Mouse (Mus musculus) CH12.LX (cell line): Measurements from ENCODE around the gene Lbx2. TPM values are rescaled to one million over a fixed set of nuclear protein-coding genes. Genes with fewer than 3 reads are reported as not detected.
A peak's percentile ranks its signal among the peaks of the same experiment; 100 is the strongest.

Experiments used
- DNase-seq: peaks from one replicate; pipeline ENCODE4 v3.0.0-alpha.2; 2013; ENCODE audit errors: extremely low read depth
- H3K27ac ChIP-seq: 2 replicates; pipeline ENCODE4 v1.5.1; 2012; ENCODE audit warnings: low read depth, mild to moderate bottlenecking, control low read depth, moderate library complexity; ENCODE audit not compliant: insufficient read depth
- H3K27me3 ChIP-seq: replicated peaks from 2 replicates; pipeline ENCODE3; 2012; ENCODE audit warnings: inconsistent platforms
- H3K36me3 ChIP-seq, 2 experiments: replicated peaks in 1 of 2; 2 replicates each; pipeline versions ENCODE3 to v1.6.1; 2012; ENCODE audit warnings: inconsistent platforms in 1 of 2, low read length in 1 of 2, mild to moderate bottlenecking in 1 of 2, mixed read lengths in 1 of 2, moderate library complexity in 1 of 2; ENCODE audit not compliant: control insufficient read depth in 1 of 2, insufficient read depth in 1 of 2
- H3K4me1 ChIP-seq, 2 experiments: 2 replicates each; pipeline ENCODE4 v1.6.1; 2012; ENCODE audit warnings: inconsistent platforms in 1 of 2, moderate library complexity in 1 of 2; ENCODE audit not compliant: insufficient read depth in 2 of 2, control insufficient read depth in 1 of 2
- H3K4me2 ChIP-seq: 2 replicates; pipeline ENCODE4 v1.6.1; 2012; ENCODE audit warnings: low read depth, mild to moderate bottlenecking, control low read depth; ENCODE audit not compliant: poor library complexity, insufficient read depth, severe bottlenecking
- H3K4me3 ChIP-seq, 3 experiments: fragments of 150-350 bp in 1 of 3; sonication (generic) in 1 of 3; replicated peaks in 1 of 3; 2 replicates each; pipeline versions ENCODE3 to v1.5.1; 2011 to 2012; ENCODE audit warnings: low read depth in 2 of 3, low read length in 2 of 3, mild to moderate bottlenecking in 2 of 3, moderate library complexity in 2 of 3, control low read depth in 1 of 3, improper control_type of control experiment in 1 of 3, inconsistent platforms in 1 of 3, mixed read lengths in 1 of 3; ENCODE audit not compliant: poor library complexity in 1 of 3
- H3K79me2 ChIP-seq: replicated peaks from 2 replicates; pipeline ENCODE4 v1.6.1; 2012; ENCODE audit warnings: mild to moderate bottlenecking, moderate library complexity; ENCODE audit not compliant: control insufficient read depth, poor library complexity, insufficient read depth, severe bottlenecking; ENCODE audit errors: extremely low read depth
- H3K9ac ChIP-seq: 2 replicates; pipeline ENCODE4 v1.6.1; 2012; ENCODE audit warnings: low read depth, mild to moderate bottlenecking, control low read depth, moderate library complexity; ENCODE audit not compliant: insufficient read depth
- H3K9me3 ChIP-seq: replicated peaks from 2 replicates; pipeline ENCODE3; 2012; ENCODE audit warnings: low read length, inconsistent platforms, mixed read lengths
- BHLHE40 ChIP-seq: IDR thresholded peaks from 2 replicates; pipeline ENCODE4 v1.6.1; 2011; ENCODE audit warnings: mild to moderate bottlenecking, low read depth, low read length, improper control_type of control experiment
- CHD1 ChIP-seq: IDR thresholded peaks from 2 replicates; pipeline ENCODE4 v1.6.1; 2012; ENCODE audit warnings: low read depth, low read length, improper control_type of control experiment, inconsistent platforms
- CHD2 ChIP-seq: IDR thresholded peaks from 2 replicates; pipeline ENCODE4 v1.6.1; 2011; ENCODE audit warnings: low read length, improper control_type of control experiment
- ELF1 ChIP-seq: IDR thresholded peaks from 2 replicates; pipeline ENCODE4 v1.6.1; 2014; ENCODE audit warnings: low read depth, mild to moderate bottlenecking, inconsistent platforms, low read length, improper control_type of control experiment
- EP300 ChIP-seq: IDR thresholded peaks from 2 replicates; pipeline ENCODE4 v1.6.1; 2011; ENCODE audit warnings: low read length, improper control_type of control experiment
- ETS1 ChIP-seq: conservative IDR thresholded peaks from 2 replicates; pipeline ENCODE4 v1.6.1; 2012; ENCODE audit warnings: low read depth, mild to moderate bottlenecking, inconsistent platforms, low read length, improper control_type of control experiment, moderate library complexity
- GABPA ChIP-seq: IDR thresholded peaks from 2 replicates; pipeline ENCODE4 v1.6.1; 2012; ENCODE audit warnings: low read depth, low read length, improper control_type of control experiment, inconsistent platforms; ENCODE audit not compliant: insufficient replicate concordance
- HCFC1 ChIP-seq: IDR thresholded peaks from 2 replicates; pipeline ENCODE4 v1.6.1; 2012; ENCODE audit warnings: low read depth, mild to moderate bottlenecking, inconsistent platforms, low read length, improper control_type of control experiment
- IRF4 ChIP-seq: IDR thresholded peaks from 2 replicates; pipeline ENCODE4 v1.6.1; 2014; ENCODE audit warnings: low read depth, mild to moderate bottlenecking, inconsistent platforms, low read length, improper control_type of control experiment
- JUN ChIP-seq: IDR thresholded peaks from 2 replicates; pipeline ENCODE4 v1.6.1; 2011; ENCODE audit warnings: low read depth, mild to moderate bottlenecking, low read length, improper control_type of control experiment, moderate library complexity; ENCODE audit not compliant: insufficient read depth
- JUND ChIP-seq: conservative IDR thresholded peaks from 2 replicates; pipeline ENCODE4 v1.6.1; 2011; ENCODE audit warnings: low read depth, low read length, improper control_type of control experiment
- MAX ChIP-seq: IDR thresholded peaks from 2 replicates; pipeline ENCODE4 v1.6.1; 2011; ENCODE audit warnings: low read length, improper control_type of control experiment
- MAZ ChIP-seq: IDR thresholded peaks from 2 replicates; pipeline ENCODE4 v1.6.1; 2012; ENCODE audit warnings: low read depth, mild to moderate bottlenecking, inconsistent platforms, low read length, improper control_type of control experiment, moderate library complexity
- MXI1 ChIP-seq: IDR thresholded peaks from 2 replicates; pipeline ENCODE4 v1.6.1; 2011; ENCODE audit warnings: mild to moderate bottlenecking, low read depth, low read length, improper control_type of control experiment
- NELFE ChIP-seq: IDR thresholded peaks from 2 replicates; pipeline ENCODE4 v1.6.1; 2011; ENCODE audit warnings: low read depth, low read length, improper control_type of control experiment
- NRF1 ChIP-seq: IDR thresholded peaks from 2 replicates; pipeline ENCODE4 v1.6.1; 2014; ENCODE audit warnings: low read depth, mild to moderate bottlenecking, inconsistent platforms, low read length, improper control_type of control experiment, moderate library complexity
- PAX5 ChIP-seq: IDR thresholded peaks from 2 replicates; pipeline ENCODE4 v1.6.1; 2012; ENCODE audit warnings: low read length, inconsistent platforms, mixed read lengths
- POLR2A ChIP-seq: IDR thresholded peaks from 2 replicates; pipeline ENCODE4 v1.6.1; 2011; ENCODE audit warnings: low read depth, mild to moderate bottlenecking, improper control_type of control experiment, low read length
- SIN3A ChIP-seq: IDR thresholded peaks from 2 replicates; pipeline ENCODE4 v1.6.1; 2012; ENCODE audit warnings: low read length, improper control_type of control experiment, inconsistent platforms
- TBP ChIP-seq: conservative IDR thresholded peaks from 2 replicates; pipeline ENCODE4 v1.6.1; 2011; ENCODE audit warnings: low read depth, low read length, improper control_type of control experiment
- UBTF ChIP-seq: IDR thresholded peaks from 2 replicates; pipeline ENCODE4 v1.6.1; 2012; ENCODE audit warnings: low read depth, mild to moderate bottlenecking, inconsistent platforms, low read length, improper control_type of control experiment, moderate library complexity
- ZC3H11A ChIP-seq: IDR thresholded peaks from 2 replicates; pipeline ENCODE4 v1.6.1; 2012; ENCODE audit warnings: low read depth, mild to moderate bottlenecking, inconsistent platforms, low read length, improper control_type of control experiment
- ZNF384 ChIP-seq: IDR thresholded peaks from 2 replicates; pipeline ENCODE4 v1.6.1; 2012; ENCODE audit warnings: low read depth, low read length, improper control_type of control experiment, inconsistent platforms
- dilution Hi-C: fragments of 300-500 bp; cut with MboI; formaldehyde crosslinking; loops from 2 replicates; pipeline ENCODE4 v1.14.3; 2020; ENCODE audit warnings: low sequenced_read_pairs; ENCODE audit not compliant: extremely low pct_unique_long_range_greater_than_20kb, extremely low pct_ligation_motif_present
- in situ Hi-C: fragments of 300-500 bp; cut with MboI; formaldehyde crosslinking; loops from 3 replicates; pipeline ENCODE4 v1.14.3; 2019; ENCODE audit warnings: low sequenced_read_pairs, low pct_ligation_motif_present, low pct_unique_long_range_greater_than_20kb, mixed read lengths
- polyA plus RNA-seq: library from polyadenylated mRNA; unstranded; fragments of >175 nt; gene quantifications from 2 replicates; pipeline ENCODE4 v1.2.1, GENCODE M21; 2012; ENCODE audit warnings: low read depth; ENCODE audit not compliant: insufficient read length
- total RNA-seq, 2 experiments: library from RNA; depleted of rRNA; stranded (reverse); fragments of 300-350 nt in 1 of 2; fragments of >200 nt in 1 of 2; gene quantifications; 2 replicates each; pipeline ENCODE4 v1.2.3; 2012 to 2014

Gene Lbx2
- total and polyA plus RNA-seq, 3 experiments: 1.2 TPM; not detected in 2

GRCm38 (mm10) chr6:83038496-83039012, 47.6 kb upstream of the Lbx2 start:
- H3K9me3 ChIP-seq: no peaks in the 10 kb centered on the region
- peaks cover 10 to 42% of the 10 kb centered on the region in 2 experiments for H3K4me1 ChIP-seq
- in situ Hi-C loops: no loop called here
- dilution Hi-C loops: no loop called here
- no peaks in the 10 kb centered on the region for H3K79me2 ChIP-seq
- peak overlapping the region; percentile 52 for H3K4me2 ChIP-seq
- peak; percentile 75 for TF ChIP-seq ETS1
- no peak for TF ChIP-seq ZC3H11A
- peak; percentile 45; the same call in 1 of the 2 replicates for TF ChIP-seq SIN3A
- peak; percentile 37; the same call in 1 of the 2 replicates for TF ChIP-seq ELF1
- peak; percentile 57; the same call in 1 of the 2 replicates for TF ChIP-seq POLR2A
- TF ChIP-seq MAX: 0 out of 2 replicates have a peak, but pooled peaks have one; percentile 65
- TF ChIP-seq CHD1: no peak
- no peak for TF ChIP-seq JUN
- peak; percentile 37; the same call in 1 of the 2 replicates for TF ChIP-seq MXI1
- peak; percentile 52; the same call in 1 of the 2 replicates for TF ChIP-seq MAZ
- 0 out of 2 replicates have a peak, but pooled peaks have one; percentile 8 for TF ChIP-seq IRF4
- no peak for TF ChIP-seq GABPA
- no peak for TF ChIP-seq PAX5
- peak; percentile 42; the same call in 1 of the 2 replicates for TF ChIP-seq JUND
- TF ChIP-seq UBTF: no peak
- TF ChIP-seq BHLHE40: peak; percentile 41
- TF ChIP-seq ZNF384: no peak
- TF ChIP-seq NELFE: peak; percentile 16; the same call in 1 of the 2 replicates
- peak; percentile 91 for TF ChIP-seq NRF1
- TF ChIP-seq EP300: no peak; the same call in 1 of the 2 replicates
- TF ChIP-seq TBP: 0 out of 2 replicates have a peak, but pooled peaks have one; percentile 28
- peak; percentile 97 for TF ChIP-seq CHD2
- TF ChIP-seq HCFC1: peak; percentile 57
- TF ChIP-seq, all 38 proteins: peak for 15
- peak overlapping the region in 2 of 3 experiments; percentile 11 to 22 for H3K4me3 ChIP-seq
- H3K36me3 ChIP-seq: no peaks in the 10 kb centered on the region
- H3K9ac ChIP-seq: peak overlapping the region; percentile 67; the same call in 1 of the 2 replicates
- peaks cover 8% of the 10 kb centered on the region for H3K27me3 ChIP-seq
- H3K27ac ChIP-seq: no peak overlapping the region
- DNase-seq: peak; percentile 95
